Mouse (Mus musculus): ENCODE data around the gene Ltbp4. TPM values are rescaled to one million over a fixed set of nuclear protein-coding genes. Genes with fewer than 3 reads are reported as not detected.
A peak's percentile ranks its signal among the peaks of the same experiment; 100 is the strongest.

The Ltbp4 gene
- polyA plus RNA-seq, 1 experiment from 2014 or later = 53.3 TPM

DNA sequence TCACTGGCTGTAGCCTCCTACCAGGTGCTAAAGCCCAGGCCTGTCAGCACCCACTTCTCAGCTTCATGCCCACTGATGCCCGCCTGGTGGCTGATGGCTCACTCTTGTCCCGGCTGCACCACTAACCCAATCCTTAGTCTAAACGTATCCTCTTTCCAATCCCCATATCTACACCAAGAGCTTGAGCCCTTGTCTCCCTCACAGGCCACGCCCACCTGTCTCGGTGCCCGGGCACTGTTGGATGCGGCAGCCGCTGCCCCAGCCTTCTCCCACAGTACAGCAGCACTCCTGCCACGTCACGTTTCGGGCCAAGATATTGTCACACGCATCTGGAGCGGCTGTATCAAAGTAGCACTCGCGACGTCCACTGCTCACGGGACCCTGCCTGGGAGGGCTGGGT is 27.2 kb downstream of the Ltbp4 start:
- H3K9me3 ChIP-seq = peaks cover 11% of the 10 kb centered on the region; the same call in 1 of the 2 replicates
- H3K27ac ChIP-seq (replicated peaks) = no peak overlapping the region
- peak overlapping the region; percentile 25; the same call in 1 of the 2 replicates for H3K9ac ChIP-seq
- H3K27me3 ChIP-seq (replicated peaks) = peaks cover 49% of the 10 kb centered on the region
- WGBS = 5% methylated on average over 17 of the region's 17 CpGs
- peaks cover 46% of the 10 kb centered on the region for H3K36me3 ChIP-seq
- peaks cover 26% of the 10 kb centered on the region for H3K4me1 ChIP-seq
- H3K4me3 ChIP-seq = peak overlapping the region; percentile 35
- ATAC-seq (ENCODE audit: extremely low read depth, insufficient number of reproducible peaks, low FRiP score, low TSS enrichment) = no peak
- H3K4me2 ChIP-seq = peak overlapping the region; percentile 64

DNA sequence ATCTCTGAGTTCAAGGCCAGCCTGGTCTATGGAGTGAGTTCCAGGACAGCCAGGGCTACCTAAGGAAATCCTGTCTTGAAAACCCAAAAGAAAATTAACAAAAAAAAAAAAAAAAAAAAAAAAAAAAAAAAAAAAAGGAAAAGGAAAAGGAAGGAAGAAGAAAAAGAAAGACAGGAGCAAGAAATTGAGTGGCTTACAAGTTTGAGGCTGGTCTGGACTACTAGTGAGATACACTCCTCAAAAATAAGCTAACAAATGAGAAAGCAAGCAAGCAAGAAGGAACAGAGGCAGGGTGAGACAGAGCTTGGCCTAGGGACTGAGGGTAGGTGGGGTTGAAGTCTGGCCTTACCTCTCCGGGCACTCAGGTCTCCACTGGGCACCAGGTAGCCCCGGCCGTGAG is 27.7 kb downstream of the Ltbp4 start:
- Histone ChIP-seq H3K27me3 (replicated peaks) (peaks cover 54% of the 10 kb centered on the region), H3K4me1 (peaks cover 26% of the 10 kb centered on the region), H3K36me3 (peaks cover 51% of the 10 kb centered on the region), H3K4me3 (peak overlapping the region; percentile 35; the same call in 1 of the 2 replicates), H3K9ac (no peak overlapping the region), H3K9me3 (peaks cover 11% of the 10 kb centered on the region; the same call in 1 of the 2 replicates), H3K4me2 (peak overlapping the region; percentile 64), H3K27ac (replicated peaks) (no peak overlapping the region)
- ATAC-seq (ENCODE audit: extremely low read depth, insufficient number of reproducible peaks, low FRiP score, low TSS enrichment) = no peak
- WGBS = 44% methylated on average over 3 of the region's 3 CpGs

DNA sequence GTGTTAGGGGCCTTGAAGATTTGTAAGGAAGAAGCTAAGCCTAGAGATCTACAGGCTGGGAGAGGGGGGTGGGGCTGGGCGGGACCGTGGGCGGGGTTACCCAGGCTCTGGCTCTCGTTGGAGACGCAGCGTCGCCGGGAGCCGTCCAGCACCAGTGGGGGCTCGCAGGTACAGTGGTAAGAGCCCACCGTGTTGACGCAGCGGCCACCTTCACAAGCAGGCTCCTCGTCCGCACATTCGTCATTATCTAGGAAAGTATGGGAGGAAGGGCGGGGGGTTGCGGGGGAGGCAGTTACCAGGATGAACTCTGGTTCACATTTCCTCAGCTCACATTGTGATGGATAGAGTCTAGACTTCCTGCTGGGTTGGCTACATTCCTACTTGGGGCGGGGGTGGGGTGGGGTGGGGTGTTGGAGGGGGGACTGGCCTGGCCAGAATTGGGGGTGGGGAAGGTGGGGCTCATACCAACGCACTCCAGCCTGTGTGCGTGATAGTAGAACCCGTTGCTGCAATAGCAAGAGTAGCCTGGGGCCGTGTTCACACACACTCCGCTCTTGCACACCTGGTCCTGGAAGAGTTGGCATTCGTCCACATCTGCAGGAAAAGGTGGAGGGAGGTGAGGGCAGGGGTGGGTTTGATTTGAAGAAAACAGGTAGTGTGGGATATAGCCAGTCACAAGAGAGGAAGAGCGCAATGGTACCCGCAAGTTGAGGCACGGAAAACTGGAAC is 28.5 kb downstream of the Ltbp4 start:
- Histone ChIP-seq H3K36me3 (peaks cover 43% of the 10 kb centered on the region), H3K27me3 (replicated peaks) (peaks cover 61% of the 10 kb centered on the region), H3K9ac (0 out of 2 replicates have a peak overlapping the region, but pooled peaks have one; percentile 50), H3K27ac (replicated peaks) (no peak overlapping the region), H3K4me1 (peaks cover 26% of the 10 kb centered on the region), H3K4me3 (peak overlapping the region; percentile 43), H3K4me2 (peak overlapping the region; percentile 68), H3K9me3 (peaks cover 6% of the 10 kb centered on the region; the same call in 1 of the 2 replicates)
- WGBS = 10% methylated on average over 27 of the region's 28 CpGs
- no peak for ATAC-seq (ENCODE audit: extremely low read depth, insufficient number of reproducible peaks, low FRiP score, low TSS enrichment)

DNA sequence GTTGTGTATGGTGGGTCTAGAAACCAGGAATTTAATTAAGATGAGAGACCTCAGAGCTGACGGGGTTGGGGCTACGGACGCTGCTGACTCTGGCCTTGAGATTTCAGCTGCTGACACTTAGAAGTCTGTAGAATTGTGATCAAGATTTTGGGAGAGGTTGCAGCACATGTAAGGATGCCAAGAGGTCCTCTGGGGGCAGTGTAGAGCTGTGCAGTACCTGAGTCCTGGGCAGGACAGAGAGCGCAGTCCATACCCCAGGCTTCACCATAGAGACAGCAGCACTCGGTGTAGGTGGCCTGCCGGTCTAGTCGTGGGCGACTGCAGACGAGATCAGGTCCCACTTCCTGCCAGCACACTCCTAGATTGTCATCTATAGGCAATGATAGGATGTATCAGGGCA is 29.9 kb downstream of the Ltbp4 start:
- peaks cover 71% of the 10 kb centered on the region for H3K27me3 ChIP-seq (replicated peaks)
- 66% methylated on average over 9 of the region's 9 CpGs for WGBS
- H3K9ac ChIP-seq = no peak overlapping the region
- no peak overlapping the region for H3K4me3 ChIP-seq
- H3K9me3 ChIP-seq = no peaks in the 10 kb centered on the region
- H3K36me3 ChIP-seq = peaks cover 29% of the 10 kb centered on the region
- peaks cover 26% of the 10 kb centered on the region for H3K4me1 ChIP-seq
- H3K4me2 ChIP-seq = no peak overlapping the region
- H3K27ac ChIP-seq (replicated peaks) = no peak overlapping the region
- ATAC-seq (ENCODE audit: extremely low read depth, insufficient number of reproducible peaks, low FRiP score, low TSS enrichment) = no peak

DNA sequence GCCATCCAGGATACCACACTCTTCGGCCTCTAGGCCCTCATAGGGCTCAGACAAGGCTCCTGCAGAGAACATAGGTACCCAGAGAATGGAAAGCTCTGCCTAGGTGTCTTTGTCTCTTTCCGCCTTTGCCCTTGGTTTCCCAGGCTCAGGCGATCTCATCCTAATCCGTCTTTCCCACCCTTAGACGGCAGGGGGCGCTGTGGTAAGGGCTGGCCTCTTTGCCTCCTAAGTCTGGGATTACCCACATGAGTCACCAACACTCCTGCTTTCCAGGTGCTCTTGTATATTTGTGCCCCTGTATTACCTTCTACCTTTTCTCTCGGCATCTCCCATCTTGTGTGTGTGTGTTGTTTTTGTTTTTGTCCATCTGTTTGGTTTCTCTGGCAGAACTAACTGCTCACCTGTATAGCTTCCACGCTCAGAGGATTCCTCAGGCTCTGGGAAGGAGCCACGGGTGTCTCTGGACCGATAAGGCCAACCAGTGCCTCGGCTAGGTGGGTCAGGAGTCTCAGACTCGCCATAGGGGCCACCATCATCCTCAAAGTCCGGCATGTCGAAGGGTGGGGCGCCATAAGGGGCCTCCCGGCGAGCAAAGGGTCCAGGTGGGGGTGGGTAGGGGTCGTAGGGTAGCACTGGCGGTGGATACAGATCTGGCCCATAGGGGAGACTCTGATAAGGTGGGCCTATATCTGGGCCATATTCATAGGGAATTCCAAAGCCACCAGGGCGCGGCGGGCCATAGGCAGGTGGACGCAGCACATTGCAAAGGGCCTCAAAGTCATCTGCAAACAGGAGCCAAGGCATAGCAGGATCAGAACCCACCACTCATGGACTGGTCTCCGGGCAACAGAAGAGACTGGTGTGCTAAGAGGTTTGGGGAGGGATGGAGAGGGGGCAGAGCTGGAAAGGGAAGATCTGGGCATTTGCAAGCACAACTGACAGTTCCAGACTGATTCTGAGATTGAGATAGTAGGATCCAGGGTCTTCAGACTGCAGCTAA is 31.0 kb downstream of the Ltbp4 start:
- Histone ChIP-seq H3K4me1 (peaks cover 26% of the 10 kb centered on the region), H3K4me2 (no peak overlapping the region), H3K9ac (no peak overlapping the region), H3K27ac (replicated peaks) (no peak overlapping the region), H3K4me3 (no peak overlapping the region), H3K27me3 (replicated peaks) (peaks cover 74% of the 10 kb centered on the region), H3K36me3 (peaks cover 29% of the 10 kb centered on the region), H3K9me3 (no peaks in the 10 kb centered on the region)
- WGBS = 70% methylated on average over 24 of the region's 24 CpGs
- no peak for ATAC-seq (ENCODE audit: extremely low read depth, insufficient number of reproducible peaks, low FRiP score, low TSS enrichment)

DNA sequence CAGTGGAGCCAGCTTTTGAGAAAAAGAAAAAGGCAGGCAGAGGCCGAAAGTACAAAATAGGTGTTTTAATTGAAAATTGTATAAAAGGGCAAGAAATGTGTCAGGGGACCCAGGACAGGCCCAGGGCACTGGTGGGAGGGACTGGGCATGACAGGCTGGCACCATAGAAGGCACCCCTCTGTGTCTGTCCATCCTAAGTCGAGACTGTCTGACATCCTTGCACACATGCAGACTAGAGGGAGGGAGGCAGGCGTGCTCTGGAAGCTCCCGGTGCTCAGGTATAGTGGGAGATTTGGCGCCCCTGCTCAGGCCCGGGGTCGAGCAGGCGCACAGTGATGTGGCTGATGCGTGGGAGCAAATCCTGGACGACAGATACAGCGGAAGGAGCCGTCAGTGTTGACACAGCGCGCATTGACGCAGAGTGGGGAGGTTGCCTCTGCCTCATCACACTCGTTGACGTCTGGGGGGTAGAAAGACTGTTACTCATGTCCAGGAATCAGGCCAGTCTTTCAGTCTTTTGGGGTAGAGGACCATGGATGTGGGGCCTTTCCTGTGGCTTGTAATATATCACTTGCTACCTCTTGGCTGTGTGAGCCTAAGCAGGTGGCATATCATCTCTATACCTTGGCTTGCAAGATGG is 32.3 kb downstream of the Ltbp4 start:
- Histone ChIP-seq H3K4me2 (no peak overlapping the region), H3K27me3 (replicated peaks) (peaks cover 62% of the 10 kb centered on the region), H3K9ac (no peak overlapping the region), H3K36me3 (peaks cover 28% of the 10 kb centered on the region), H3K9me3 (no peaks in the 10 kb centered on the region), H3K4me3 (no peak overlapping the region), H3K27ac (replicated peaks) (no peak overlapping the region), H3K4me1 (peaks cover 14% of the 10 kb centered on the region)
- no peak for ATAC-seq (ENCODE audit: extremely low read depth, insufficient number of reproducible peaks, low FRiP score, low TSS enrichment)
- WGBS = 77% methylated on average over 17 of the region's 17 CpGs

DNA sequence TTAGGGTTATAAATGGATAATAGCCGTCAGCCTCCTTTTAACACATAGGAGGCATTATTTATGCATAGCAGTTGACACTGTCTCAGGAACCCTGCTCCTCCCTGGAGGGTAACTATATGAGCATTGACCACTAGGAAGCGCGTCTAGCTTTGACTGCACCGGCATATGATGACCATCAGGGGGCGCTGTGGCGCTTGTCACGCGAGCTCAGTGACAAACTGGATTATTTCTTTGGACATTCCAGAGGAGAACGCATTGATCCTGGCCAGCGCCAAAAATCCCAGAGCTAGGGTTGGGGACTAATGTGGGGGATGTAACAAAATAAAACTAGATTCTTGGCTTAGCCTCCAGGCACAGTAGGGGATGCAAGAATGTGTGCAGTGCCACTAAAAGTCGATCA is 35.3 kb downstream of the Ltbp4 start:
- peaks cover 21% of the 10 kb centered on the region; the same call in 1 of the 2 replicates for H3K36me3 ChIP-seq
- H3K9me3 ChIP-seq = no peaks in the 10 kb centered on the region
- 8% methylated on average over 11 of the region's 11 CpGs for WGBS
- H3K9ac ChIP-seq = no peak overlapping the region
- no peak for ATAC-seq (ENCODE audit: extremely low read depth, insufficient number of reproducible peaks, low FRiP score, low TSS enrichment)
- H3K4me1 ChIP-seq = no peaks in the 10 kb centered on the region
- no peak overlapping the region for H3K4me3 ChIP-seq
- no peak overlapping the region for H3K27ac ChIP-seq (replicated peaks)
- H3K27me3 ChIP-seq (replicated peaks) = peaks cover 46% of the 10 kb centered on the region
- no peak overlapping the region for H3K4me2 ChIP-seq

DNA sequence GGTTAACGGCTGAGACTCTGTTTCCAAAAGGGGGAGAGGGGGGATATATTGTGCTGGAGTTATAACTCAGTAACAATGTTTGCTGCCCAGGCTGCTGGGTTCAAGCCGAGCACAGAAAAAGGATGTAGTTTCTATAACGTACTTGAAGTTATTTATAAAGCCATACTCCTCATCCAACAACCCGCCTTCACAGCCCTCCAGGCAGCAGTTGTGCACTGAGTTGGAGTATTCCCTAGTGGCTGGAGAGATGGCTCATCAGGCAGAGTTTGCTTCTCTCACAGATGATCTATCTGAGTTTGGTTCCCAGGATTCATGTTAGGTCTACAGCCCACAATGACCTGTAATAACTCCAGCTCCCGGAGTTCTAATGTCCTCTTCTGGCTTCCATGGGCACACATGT is 36.7 kb downstream of the Ltbp4 start:
- Histone ChIP-seq H3K27me3 (replicated peaks) (peaks cover 36% of the 10 kb centered on the region), H3K4me3 (no peak overlapping the region), H3K27ac (replicated peaks) (no peak overlapping the region), H3K4me2 (no peak overlapping the region), H3K36me3 (peaks cover 10% of the 10 kb centered on the region; the same call in 1 of the 2 replicates), H3K9me3 (no peaks in the 10 kb centered on the region), H3K4me1 (no peaks in the 10 kb centered on the region), H3K9ac (no peak overlapping the region)
- no peak for ATAC-seq (ENCODE audit: extremely low read depth, insufficient number of reproducible peaks, low FRiP score, low TSS enrichment)
- 70% methylated on average over 5 of the region's 5 CpGs for WGBS

DNA sequence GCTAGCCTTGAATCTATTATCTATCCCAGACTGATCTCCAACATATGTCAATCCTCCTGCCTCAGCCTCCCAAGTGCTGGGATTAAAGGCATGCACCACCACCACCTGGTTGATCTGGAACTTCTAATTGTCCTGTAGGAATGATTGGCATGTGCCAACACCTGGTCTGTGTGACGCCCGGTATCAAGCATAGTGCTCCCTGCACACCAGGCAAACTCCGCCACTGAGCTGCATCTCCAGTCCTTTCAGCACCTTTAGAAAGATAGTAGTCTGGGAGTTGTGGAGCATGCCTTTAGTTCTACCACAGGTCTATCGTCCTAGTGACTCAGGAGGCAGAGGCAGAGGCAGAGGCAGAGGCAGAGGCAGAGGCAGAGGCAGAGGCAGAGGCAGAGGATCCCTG is 37.1 kb downstream of the Ltbp4 start:
- Histone ChIP-seq H3K9ac (no peak overlapping the region), H3K27me3 (replicated peaks) (peaks cover 31% of the 10 kb centered on the region), H3K4me2 (no peak overlapping the region), H3K4me3 (no peak overlapping the region), H3K9me3 (no peaks in the 10 kb centered on the region), H3K4me1 (no peaks in the 10 kb centered on the region), H3K27ac (replicated peaks) (no peak overlapping the region), H3K36me3 (peaks cover 5% of the 10 kb centered on the region; the same call in 1 of the 2 replicates)
- ATAC-seq (ENCODE audit: extremely low read depth, insufficient number of reproducible peaks, low FRiP score, low TSS enrichment) = no peak
- WGBS = 55% methylated on average over 4 of the region's 4 CpGs

DNA sequence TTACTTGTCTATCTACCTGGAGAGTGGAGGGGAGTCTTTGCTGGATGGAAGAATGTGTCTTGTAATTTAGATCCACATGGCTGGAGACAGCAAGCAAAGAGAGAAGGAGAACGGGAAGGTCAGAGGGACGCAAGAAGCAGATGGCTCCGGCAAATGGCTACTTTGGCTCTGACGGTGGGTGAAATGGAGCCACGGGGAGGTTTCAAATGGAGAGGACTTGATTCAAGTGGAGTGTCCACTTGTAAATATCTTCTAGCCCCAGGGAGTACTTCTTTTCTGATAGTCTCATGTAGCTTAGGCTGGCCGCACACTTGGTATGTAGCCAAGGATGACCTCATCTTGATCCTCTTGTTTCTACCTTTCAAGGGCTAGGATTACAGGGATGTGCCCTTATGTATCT is 38.7 kb downstream of the Ltbp4 start:
- WGBS = 77% methylated on average over 6 of the region's 6 CpGs
- H3K4me1 ChIP-seq = no peaks in the 10 kb centered on the region
- H3K4me2 ChIP-seq = no peak overlapping the region
- no peaks in the 10 kb centered on the region for H3K9me3 ChIP-seq
- H3K27ac ChIP-seq (replicated peaks) = no peak overlapping the region
- H3K4me3 ChIP-seq = no peak overlapping the region
- no peak for ATAC-seq (ENCODE audit: extremely low read depth, insufficient number of reproducible peaks, low FRiP score, low TSS enrichment)
- no peak overlapping the region for H3K9ac ChIP-seq
- H3K36me3 ChIP-seq = no peaks in the 10 kb centered on the region
- peaks cover 17% of the 10 kb centered on the region for H3K27me3 ChIP-seq (replicated peaks)

DNA sequence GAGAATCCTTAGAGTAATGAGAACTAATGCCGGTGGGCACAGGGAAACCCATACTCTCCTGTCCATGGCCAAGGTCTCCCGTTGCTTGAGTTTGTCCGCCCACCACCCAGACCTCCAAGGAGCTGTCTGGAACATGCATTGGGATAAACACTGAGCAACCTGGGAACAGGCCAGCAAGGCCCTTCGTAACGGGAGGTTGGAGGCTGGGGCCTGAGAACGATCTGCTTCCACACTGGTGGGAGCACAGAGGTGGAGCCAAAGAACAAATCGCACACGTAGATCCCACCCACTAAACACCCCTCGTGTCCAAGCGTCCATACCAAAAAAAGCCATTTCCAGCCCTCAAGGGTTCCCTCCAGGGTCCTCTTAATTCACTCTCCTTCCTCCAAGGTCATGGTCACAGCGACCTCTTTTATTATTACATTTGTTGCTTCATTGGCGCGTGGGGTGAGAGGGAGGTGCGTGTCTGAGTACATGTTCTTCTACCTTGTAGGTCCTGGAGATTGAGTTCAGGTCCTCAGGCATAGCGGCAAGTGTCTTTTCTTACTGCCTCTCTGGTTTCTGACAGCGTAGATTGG is 39.4 kb downstream of the Ltbp4 start:
- H3K9ac ChIP-seq = no peak overlapping the region
- no peak overlapping the region for H3K27ac ChIP-seq (replicated peaks)
- H3K4me1 ChIP-seq = no peaks in the 10 kb centered on the region
- no peak overlapping the region for H3K4me2 ChIP-seq
- no peak overlapping the region for H3K4me3 ChIP-seq
- H3K36me3 ChIP-seq = no peaks in the 10 kb centered on the region
- no peak for ATAC-seq (ENCODE audit: extremely low read depth, insufficient number of reproducible peaks, low FRiP score, low TSS enrichment)
- no peaks in the 10 kb centered on the region for H3K9me3 ChIP-seq
- H3K27me3 ChIP-seq (replicated peaks) = peaks cover 11% of the 10 kb centered on the region
- WGBS = 82% methylated on average over 16 of the region's 16 CpGs

Data from heart, embryonic 13.5 days (tissue).